Mouse (Mus musculus) spleen, adult 18-20 months (tissue): ENCODE data around the gene Synm.
A peak's percentile ranks its signal among the peaks of the same experiment; 100 is the strongest.

ENCODE experiments used
- DNase-seq, 2 experiments: peaks; one replicate each; pipeline ENCODE4 v3.0.0; 2022; ENCODE audit warnings: mixed read lengths in 2 of 2

Synm gene

DNA sequence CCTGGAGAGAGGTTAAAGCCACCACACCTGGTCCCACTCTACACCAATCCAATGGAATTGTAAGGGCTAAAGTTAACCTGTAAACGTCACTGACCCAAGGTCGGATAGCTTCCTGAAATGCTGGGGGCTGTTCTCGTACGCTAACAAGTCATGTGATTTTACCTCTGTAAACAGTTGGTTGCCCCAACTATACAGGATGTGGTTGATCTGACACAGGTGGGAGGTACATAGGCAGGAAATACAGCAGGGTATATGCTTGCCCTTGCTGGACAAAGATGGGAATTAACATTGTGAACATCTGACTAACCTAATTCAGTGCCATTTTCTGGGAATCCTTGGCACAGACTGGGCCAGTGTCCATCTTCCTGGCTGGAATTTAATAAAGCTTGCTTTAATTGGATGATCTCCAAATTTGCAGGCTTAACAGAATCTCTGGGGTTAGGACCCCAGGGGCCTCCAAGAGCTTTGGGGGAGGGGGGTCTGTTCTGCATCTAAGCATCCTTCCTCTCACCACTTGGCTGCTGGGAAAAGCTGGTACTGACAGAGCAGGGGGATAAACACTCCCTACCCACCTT, 11.7 kb downstream of the Synm start:
- no peak for DNase-seq

DNA sequence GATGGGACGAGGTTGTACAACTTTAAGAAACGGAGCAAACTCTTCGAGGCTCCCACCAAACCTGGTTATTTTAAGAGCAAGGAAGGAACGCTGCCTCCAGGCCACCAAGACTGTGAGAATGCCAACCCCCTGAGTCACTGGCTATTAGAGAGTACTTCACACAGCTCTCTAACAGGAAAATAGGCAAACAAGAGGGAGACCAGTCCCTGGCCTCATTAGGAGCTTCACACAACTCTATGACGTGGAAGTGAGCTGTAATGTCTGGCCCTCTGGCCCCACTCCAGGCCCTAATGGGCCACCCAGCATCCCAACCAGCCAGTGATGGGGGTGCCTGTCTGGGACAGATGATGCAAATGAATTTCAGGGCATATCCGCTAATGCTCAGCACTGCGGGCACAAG, 17.8 kb downstream of the Synm start:
- no peak for DNase-seq

GRCm38 (mm10) chr7:67740796-67741195, 18.7 kb downstream of the Synm start:
- DNase-seq, result no peak

- no peak for DNase-seq
These were observed 19.2 kb downstream of the Synm start for GRCm38 (mm10) chr7:67740382-67740781.

GRCm38 (mm10) chr7:67732276-67732675, 27.3 kb downstream of the Synm start:
- DNase-seq, result no peak

GRCm38 (mm10) chr7:67730431-67731110, 29.0 kb downstream of the Synm start:
- no peak for DNase-seq

GRCm38 (mm10) chr7:67728809-67729208, 30.7 kb downstream of the Synm start:
- no peak for DNase-seq

- DNase-seq, result no peak
These were observed 31.3 kb downstream of the Synm start for GRCm38 (mm10) chr7:67728203-67728602.

DNA sequence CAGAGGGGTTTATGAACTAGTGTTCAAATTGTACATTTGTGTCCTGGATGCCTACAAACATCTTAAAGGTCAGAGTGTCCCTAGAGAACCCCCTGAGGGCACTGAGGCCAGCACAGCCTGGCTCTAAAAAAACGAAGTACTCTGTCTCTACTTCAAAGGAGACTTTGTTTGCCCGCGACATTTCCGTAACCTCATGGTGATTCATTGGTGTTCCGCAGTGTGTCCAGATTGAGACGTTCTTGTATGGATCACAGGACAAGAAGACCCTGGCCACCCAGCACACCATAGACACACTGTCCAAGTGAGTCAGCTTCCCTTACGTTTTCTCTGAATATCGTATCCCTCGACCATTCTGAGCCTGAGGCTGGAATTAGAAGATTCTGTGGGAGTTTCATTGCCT, 34.5 kb downstream of the Synm start:
- DNase-seq, result no peak

GRCm38 (mm10) chr7:67724536-67724935, 35.0 kb downstream of the Synm start:
- DNase-seq, result no peak

GRCm38 (mm10) chr7:67722163-67722562, 37.4 kb downstream of the Synm start:
- no peak for DNase-seq

GRCm38 (mm10) chr7:67718804-67719203, 40.7 kb downstream of the Synm start:
- no peak for DNase-seq

DNA sequence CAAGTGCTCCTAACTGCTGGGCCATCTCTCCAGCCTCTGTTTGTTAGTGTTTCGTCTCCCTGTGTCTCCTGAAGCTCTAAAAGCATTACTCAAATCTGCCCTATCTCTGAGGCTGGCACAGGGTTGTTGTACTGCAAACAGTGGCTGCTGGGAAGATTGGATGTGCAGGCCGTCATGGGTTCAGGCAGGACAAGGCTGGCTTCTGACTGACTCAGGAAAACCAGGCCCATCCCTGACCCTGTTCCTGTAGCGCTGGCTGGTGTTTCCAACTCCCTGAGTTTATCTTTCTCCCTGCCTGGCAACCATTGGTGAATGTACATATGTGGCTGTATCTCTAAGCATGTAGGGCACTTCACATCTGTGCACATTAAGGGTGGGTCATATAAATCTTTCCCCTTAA, 42.0 kb downstream of the Synm start:
- DNase-seq, result no peak

DNA sequence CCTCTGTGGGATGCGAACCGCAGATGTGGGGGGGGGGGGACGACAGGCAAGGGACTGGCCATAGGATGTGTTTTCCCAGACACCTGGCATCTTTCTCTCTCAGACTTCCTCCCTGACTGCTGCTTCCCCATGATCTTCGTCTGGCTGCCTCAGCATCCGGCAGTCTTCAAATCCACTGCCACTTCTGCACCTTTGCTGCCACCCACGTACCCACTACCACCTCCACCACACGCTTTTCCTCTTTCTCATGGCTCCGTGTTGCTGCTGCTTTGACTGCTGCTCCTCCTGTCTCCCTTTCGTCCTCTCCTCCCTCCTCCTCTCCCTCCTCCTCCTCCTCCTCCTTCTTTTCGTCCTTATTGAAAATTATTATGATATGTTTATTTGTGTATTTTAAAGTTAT, 42.6 kb downstream of the Synm start:
- DNase-seq, result no peak

DNA sequence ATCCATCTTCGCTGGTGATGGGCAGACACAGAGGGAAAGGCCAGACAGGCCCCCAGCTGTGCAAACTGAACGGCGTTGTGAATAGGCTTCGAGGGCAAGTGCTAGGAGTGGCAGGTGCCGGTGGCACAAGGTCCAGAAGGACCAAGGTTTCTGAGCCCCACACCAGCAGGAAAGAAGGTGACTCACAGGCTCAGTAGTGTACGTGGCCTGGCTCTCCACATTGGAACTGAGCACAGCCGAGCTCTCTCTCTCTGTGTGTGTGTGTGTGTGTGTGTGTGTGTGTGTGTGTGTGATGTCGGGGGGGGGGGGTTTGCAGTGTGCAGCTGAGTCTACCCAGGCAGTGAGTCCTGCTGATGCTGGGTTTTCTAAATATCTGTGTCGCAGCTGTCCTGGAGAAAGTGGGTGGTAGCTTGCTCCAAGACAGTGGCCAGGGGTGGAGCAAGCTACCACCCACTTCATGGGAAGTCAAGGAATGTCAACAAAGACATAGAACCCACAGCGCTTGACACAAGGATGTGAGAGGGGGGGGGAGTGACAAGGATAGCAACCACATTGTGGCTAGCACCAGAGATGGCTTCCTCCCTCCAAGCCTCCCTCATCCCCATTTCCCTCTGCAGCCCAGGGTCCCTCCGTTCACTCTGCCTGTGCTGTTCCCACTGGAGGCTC, 43.2 kb downstream of the Synm start:
- DNase-seq, result no peak

GRCm38 (mm10) chr7:67715176-67715575, 44.4 kb downstream of the Synm start:
- DNase-seq, result no peak

DNA sequence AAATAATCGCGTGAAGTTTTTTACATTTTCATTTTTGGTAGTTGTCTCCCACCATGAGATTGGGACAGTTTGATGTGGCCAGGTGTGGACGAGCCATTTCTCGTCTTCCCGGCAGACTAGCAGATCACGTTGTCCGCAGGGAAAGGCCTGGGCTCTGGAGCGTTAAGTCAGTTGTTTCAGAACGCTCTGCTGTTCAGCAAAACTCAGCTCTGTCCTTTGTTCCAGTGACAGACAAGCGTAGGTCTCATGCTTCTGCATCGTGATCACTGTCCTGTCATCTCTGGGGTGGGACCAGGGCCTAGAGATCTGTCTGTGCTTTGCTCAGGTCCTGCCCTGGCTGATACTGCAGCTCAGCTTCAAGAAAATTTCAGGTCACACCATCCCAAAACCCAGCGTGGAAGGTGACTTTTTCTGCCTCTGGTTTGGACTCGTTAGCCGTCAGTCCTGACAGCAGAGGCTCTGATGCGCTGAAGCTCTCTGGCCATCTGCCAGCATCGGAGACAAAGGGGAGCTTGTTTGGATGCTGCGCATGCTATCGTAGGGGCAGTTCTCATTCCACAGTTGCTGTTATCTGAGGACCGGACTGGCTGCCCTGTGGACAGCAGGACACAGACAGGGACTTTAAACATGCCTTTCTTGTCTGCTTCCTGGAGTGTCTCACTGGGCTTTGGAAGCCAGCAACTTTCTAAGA, 45.6 kb downstream of the Synm start:
- DNase-seq, result no peak

DNA sequence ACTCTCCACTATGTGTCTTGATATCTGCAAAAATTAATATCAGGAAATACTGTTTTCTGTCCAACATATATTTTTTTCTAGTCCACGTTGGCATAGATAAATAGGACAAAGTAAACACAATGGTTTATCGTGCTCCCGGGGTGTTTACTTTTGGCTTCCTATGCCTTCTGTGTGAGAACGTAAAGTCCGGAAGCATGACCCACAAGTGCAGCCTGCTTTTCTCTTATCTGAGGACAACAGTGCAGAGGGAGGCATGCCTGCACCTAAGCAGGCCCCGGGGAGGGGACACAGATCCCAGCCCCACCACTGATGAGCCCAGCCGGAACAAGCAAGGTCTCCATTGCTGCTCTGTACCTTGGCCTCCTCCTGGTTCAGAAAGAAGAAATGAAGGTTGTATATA, 49.3 kb downstream of the Synm start:
- DNase-seq, result no peak

DNA sequence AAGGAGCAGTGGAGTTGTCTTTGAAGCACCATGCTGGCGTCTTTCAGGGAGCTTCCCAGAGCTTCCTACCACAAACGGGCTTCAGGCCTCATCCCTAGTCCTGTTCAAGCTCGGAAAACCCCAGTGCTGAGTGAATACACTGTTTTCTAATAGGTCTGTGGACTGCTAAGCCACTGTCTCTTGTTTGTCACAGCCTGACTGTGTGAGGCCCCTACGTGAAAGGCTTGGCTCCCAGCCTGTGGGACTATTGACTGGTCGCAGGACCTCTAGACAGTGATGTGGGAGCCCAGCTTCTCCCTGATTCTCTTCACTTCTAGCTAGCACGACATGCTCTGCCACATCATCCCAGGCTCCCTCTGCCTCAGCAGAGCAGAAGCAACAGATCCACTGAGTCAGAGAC, 51.4 kb downstream of the Synm start:
- DNase-seq, result no peak

- no peak for DNase-seq
These were observed 58.2 kb downstream of the Synm start for GRCm38 (mm10) chr7:67701252-67701914.

DNA sequence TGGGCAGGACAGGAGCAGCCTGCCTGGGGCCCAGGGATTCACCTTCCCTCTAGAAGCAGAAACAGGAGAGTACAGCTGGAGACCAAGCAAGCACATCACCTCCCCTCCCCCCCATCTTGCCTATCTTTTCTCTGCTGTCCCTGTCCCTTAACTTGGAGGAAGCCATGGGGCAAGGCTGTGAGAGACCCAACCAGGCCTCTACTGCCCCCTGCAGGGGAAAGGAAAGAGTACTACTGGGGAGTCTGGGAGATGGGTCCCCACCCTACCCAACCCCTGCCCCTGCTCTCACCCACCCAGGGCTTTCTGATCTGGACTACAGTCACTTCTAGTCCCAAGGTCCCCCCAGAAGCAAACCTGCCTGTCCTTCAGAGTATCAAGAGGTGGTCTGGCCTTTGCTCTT, 58.7 kb downstream of the Synm start:
- peak in 1 of 2 experiments; percentile 8 for DNase-seq

DNA sequence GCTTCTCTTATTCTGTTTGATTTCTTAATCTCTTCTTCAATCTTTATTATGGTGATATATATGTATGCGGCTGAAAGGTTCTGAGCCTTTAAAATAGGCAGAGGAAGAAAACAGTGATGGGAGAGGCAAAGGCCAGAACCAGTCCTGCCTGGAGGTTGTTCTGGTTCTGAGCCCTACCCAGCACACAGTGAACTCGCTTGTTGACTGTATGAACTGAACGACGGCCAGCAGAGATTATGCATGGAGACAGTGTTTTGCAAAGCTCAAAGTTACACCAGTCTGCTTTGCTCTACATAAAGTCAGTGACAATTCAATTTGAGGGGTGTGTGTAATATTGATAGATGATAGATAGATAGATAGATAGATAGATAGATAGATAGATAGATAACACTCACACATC, 60.2 kb downstream of the Synm start:
- no peak for DNase-seq

GRCm38 (mm10) chr7:67697892-67698630, 61.5 kb downstream of the Synm start:
- no peak for DNase-seq
